In the genomic region with DNA sequence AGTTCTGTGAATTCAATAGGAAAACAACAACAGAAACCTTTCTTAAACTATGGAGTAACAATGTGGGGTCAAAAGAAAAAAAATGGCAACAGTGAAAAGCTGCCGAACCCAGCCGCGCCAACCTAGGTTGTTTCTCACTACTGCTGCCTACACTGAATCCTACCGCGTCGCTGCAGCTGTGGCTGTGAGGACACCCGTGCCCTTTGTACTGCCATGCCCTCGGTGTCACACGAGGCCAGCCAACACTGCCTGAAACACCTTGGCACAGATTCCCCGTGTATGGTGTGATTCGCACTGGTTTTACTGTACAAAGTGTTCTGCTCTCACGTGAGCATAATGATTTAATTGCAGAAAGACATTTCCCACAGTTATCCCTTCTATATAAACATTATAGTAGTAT, we compare ENCODE assay signal across 8 mouse cellular contexts. TPM values are rescaled to one million over a fixed set of nuclear protein-coding genes. Genes with fewer than 3 reads are reported as not detected.
DNase-seq lines count a peak whose midpoint lies in the region; ATAC-seq lines count a peak whose summit lies in the region.

No protein-coding gene starts in this region.

- H3K4me2 ChIP-seq in intestine, embryonic 15.5 days (replicated peaks) = peak overlapping the region; percentile 82
- peak overlapping the region; percentile 78 for H3K4me2 ChIP-seq in liver, embryonic 16.5 days (ENCODE audit: low read depth, low read length)
- peak overlapping the region; percentile 76 for H3K4me2 ChIP-seq in neural tube, embryonic 15.5 days

- intact Hi-C loops in left cerebral cortex, postnatal 4 days (cut with DNase I) = no loop called here

- WGBS in intestine, embryonic 15.5 days = 25% methylated on average over 12 of the region's 12 CpGs
- 16% methylated on average over 12 of the region's 12 CpGs for WGBS in liver, embryonic 16.5 days (ENCODE audit: insufficient replicate concordance)
- 11% methylated on average over 12 of the region's 12 CpGs for WGBS in neural tube, embryonic 15.5 days

- H3K27me3 ChIP-seq in intestine, embryonic 15.5 days (replicated peaks) = no peaks in the 10 kb centered on the region
- no peaks in the 10 kb centered on the region for H3K27me3 ChIP-seq in liver, embryonic 16.5 days (ENCODE audit: control insufficient read depth, insufficient read depth, low read depth, low read length)
- H3K27me3 ChIP-seq in neural tube, embryonic 15.5 days (replicated peaks) = no peaks in the 10 kb centered on the region

- no peak overlapping the region for H3K27ac ChIP-seq in intestine, embryonic 15.5 days
- H3K27ac ChIP-seq in liver, embryonic 16.5 days (ENCODE audit: low read length) = no peak overlapping the region
- H3K27ac ChIP-seq in neural tube, embryonic 15.5 days (replicated peaks) = 0 out of 2 replicates have a peak overlapping the region, but pooled peaks have one; percentile 45

- H3K4me3 ChIP-seq in intestine, embryonic 15.5 days (replicated peaks) = peak overlapping the region; percentile 77
- peak overlapping the region; percentile 86 for H3K4me3 ChIP-seq in liver, embryonic 16.5 days (ENCODE audit: low read depth, low read length)
- H3K4me3 ChIP-seq in neural tube, embryonic 15.5 days (replicated peaks) = peak overlapping the region; percentile 94

- H3K9ac ChIP-seq in intestine, embryonic 15.5 days = no peak overlapping the region
- H3K9ac ChIP-seq in liver, embryonic 16.5 days (ENCODE audit: low read depth, low read length) = no peak overlapping the region
- H3K9ac ChIP-seq in neural tube, embryonic 15.5 days (replicated peaks) = peak overlapping the region; percentile 96

- peak; percentile 44; the same call in 1 of the 2 replicates for ATAC-seq in intestine, embryonic 15.5 days
- ATAC-seq in liver, embryonic 16.5 days (ENCODE audit: low read depth) = peak; percentile 39
- no peak for ATAC-seq in neural tube, embryonic 15.5 days (ENCODE audit: low FRiP score)
- no peak for ATAC-seq in megakaryocyte-erythroid progenitor cell, adult 5-6 weeks (replicated peaks; ENCODE audit: low FRiP score, low TSS enrichment, poor library complexity, severe bottlenecking)

- DNase-seq in left cerebral cortex, postnatal 4 days = peak; percentile 21
- DNase-seq in left cerebral cortex, adult 8-10 months (ENCODE audit: low spot score in 2 of 2) = no peak
- peak; percentile 51 for DNase-seq in cerebellum, adult 9-11 months
- DNase-seq in gastrocnemius, postnatal 10 days = peak; percentile 22

- no peaks in the 10 kb centered on the region; the same call in 1 of the 2 replicates for H3K36me3 ChIP-seq in intestine, embryonic 15.5 days
- no peaks in the 10 kb centered on the region for H3K36me3 ChIP-seq in liver, embryonic 16.5 days (ENCODE audit: control insufficient read depth, insufficient read depth)
- peaks cover 34% of the 10 kb centered on the region for H3K36me3 ChIP-seq in neural tube, embryonic 15.5 days

- peaks cover 7% of the 10 kb centered on the region; the same call in 1 of the 2 replicates for H3K4me1 ChIP-seq in intestine, embryonic 15.5 days (replicated peaks)
- peaks cover 5% of the 10 kb centered on the region for H3K4me1 ChIP-seq in liver, embryonic 16.5 days (ENCODE audit: control insufficient read depth, low read depth, low read length)
- H3K4me1 ChIP-seq in neural tube, embryonic 15.5 days = peaks cover 25% of the 10 kb centered on the region

- no peaks in the 10 kb centered on the region for H3K9me3 ChIP-seq in intestine, embryonic 15.5 days
- no peaks in the 10 kb centered on the region for H3K9me3 ChIP-seq in liver, embryonic 16.5 days (replicated peaks; ENCODE audit: control insufficient read depth, low read length)
- H3K9me3 ChIP-seq in neural tube, embryonic 15.5 days (replicated peaks) = no peaks in the 10 kb centered on the region

RNA-seq across cellular contexts. Expression of gene Dlat, which starts 0.9 kb away (rescaled TPM):
- total RNA-seq in left cerebral cortex, postnatal 4 days (2021) = 10 to 100 TPM; 73.7 to 79.4 TPM
- 100 to 1,000 TPM; 110 to 123 (median 118) TPM for total RNA-seq in left cerebral cortex, adult 8-10 months (2022)
- total RNA-seq in gastrocnemius, postnatal 10 days (2021) = 100 to 1,000 TPM; 196 to 235 TPM
- 58.7 and 63.5 TPM in 2 replicates for polyA plus RNA-seq in intestine, embryonic 15.5 days (2015; fragmentation: Nextera tagmentation; extraction: Ambion mirVana)
- 21.6 and 22.5 TPM in 2 replicates for polyA plus RNA-seq in liver, embryonic 16.5 days (2015; fragmentation: Nextera tagmentation; extraction: Ambion mirVana)
- 58.6 and 61.7 TPM in 2 replicates for polyA plus RNA-seq in neural tube, embryonic 15.5 days (2015; fragmentation: Nextera tagmentation; extraction: Ambion mirVana)
- 41.0 and 51.5 TPM in 2 replicates for total RNA-seq in megakaryocyte-erythroid progenitor cell, adult 5-6 weeks (2014; fragmentation: Nextera tagmentation)
- total RNA-seq in megakaryocyte-erythroid progenitor cell, adult 5-6 weeks (2017) = 52.4 and 68.9 TPM in 2 replicates

RNA-seq across cellular contexts. Expression of gene Nkapd1, which starts 43.2 kb away (rescaled TPM):
- total RNA-seq in left cerebral cortex, postnatal 4 days (2021) = 10 to 100 TPM; 30.6 to 31.1 TPM
- 10 to 100 TPM; 19.5 to 20.4 (median 20.2) TPM for total RNA-seq in left cerebral cortex, adult 8-10 months (2022)
- total RNA-seq in gastrocnemius, postnatal 10 days (2021) = 10 to 100 TPM; 12.2 to 16.0 TPM
- 17.5 and 20.4 TPM in 2 replicates for polyA plus RNA-seq in intestine, embryonic 15.5 days (2015; fragmentation: Nextera tagmentation; extraction: Ambion mirVana)
- 5.8 and 5.9 TPM in 2 replicates for polyA plus RNA-seq in liver, embryonic 16.5 days (2015; fragmentation: Nextera tagmentation; extraction: Ambion mirVana)
- polyA plus RNA-seq in neural tube, embryonic 15.5 days (2015; fragmentation: Nextera tagmentation; extraction: Ambion mirVana) = 18.0 and 18.1 TPM in 2 replicates
- total RNA-seq in megakaryocyte-erythroid progenitor cell, adult 5-6 weeks (2014; fragmentation: Nextera tagmentation) = 21.6 and 27.6 TPM in 2 replicates
- total RNA-seq in megakaryocyte-erythroid progenitor cell, adult 5-6 weeks (2017) = 46.2 and 51.8 TPM in 2 replicates

RNA-seq across cellular contexts. Expression of gene Pih1d2, which starts 43.3 kb away (rescaled TPM):
- 1 to 10 TPM; 2.1 to 2.5 TPM for total RNA-seq in left cerebral cortex, postnatal 4 days (2021)
- total RNA-seq in left cerebral cortex, adult 8-10 months (2022) = 1 to 10 TPM; 2.3 to 4.4 (median 3.2) TPM
- total RNA-seq in gastrocnemius, postnatal 10 days (2021) = under 1 TPM; 0.27 to 0.42 TPM
- 2.1 and 2.9 TPM in 2 replicates for polyA plus RNA-seq in intestine, embryonic 15.5 days (2015; fragmentation: Nextera tagmentation; extraction: Ambion mirVana)
- polyA plus RNA-seq in liver, embryonic 16.5 days (2015; fragmentation: Nextera tagmentation; extraction: Ambion mirVana) = 0.55 and 0.90 TPM in 2 replicates
- 4.1 and 4.6 TPM in 2 replicates for polyA plus RNA-seq in neural tube, embryonic 15.5 days (2015; fragmentation: Nextera tagmentation; extraction: Ambion mirVana)
- 3.5 and 3.8 TPM in 2 replicates for total RNA-seq in megakaryocyte-erythroid progenitor cell, adult 5-6 weeks (2014; fragmentation: Nextera tagmentation)
- 10.4 TPM in 1 of 2 replicates, not detected in the other for total RNA-seq in megakaryocyte-erythroid progenitor cell, adult 5-6 weeks (2017)

RNA-seq across cellular contexts. Expression of gene Timm8b, which starts 56.7 kb away (rescaled TPM):
- total RNA-seq in left cerebral cortex, postnatal 4 days (2021) = 100 to 1,000 TPM; 157 to 174 TPM
- total RNA-seq in left cerebral cortex, adult 8-10 months (2022) = 100 to 1,000 TPM; 195 to 210 (median 203) TPM
- total RNA-seq in gastrocnemius, postnatal 10 days (2021) = 100 to 1,000 TPM; 140 to 148 TPM
- 314 TPM in 2 replicates for polyA plus RNA-seq in intestine, embryonic 15.5 days (2015; fragmentation: Nextera tagmentation; extraction: Ambion mirVana)
- 141 and 164 TPM in 2 replicates for polyA plus RNA-seq in liver, embryonic 16.5 days (2015; fragmentation: Nextera tagmentation; extraction: Ambion mirVana)
- 341 and 407 TPM in 2 replicates for polyA plus RNA-seq in neural tube, embryonic 15.5 days (2015; fragmentation: Nextera tagmentation; extraction: Ambion mirVana)
- total RNA-seq in megakaryocyte-erythroid progenitor cell, adult 5-6 weeks (2014; fragmentation: Nextera tagmentation) = 176 and 190 TPM in 2 replicates
- 253 and 291 TPM in 2 replicates for total RNA-seq in megakaryocyte-erythroid progenitor cell, adult 5-6 weeks (2017)

RNA-seq across cellular contexts. Expression of gene Sdhd, which starts 56.8 kb away (rescaled TPM):
- 100 to 1,000 TPM; 110 to 120 TPM for total RNA-seq in left cerebral cortex, postnatal 4 days (2021)
- total RNA-seq in left cerebral cortex, adult 8-10 months (2022) = 100 to 1,000 TPM; 102 to 113 (median 109) TPM
- total RNA-seq in gastrocnemius, postnatal 10 days (2021) = 100 to 1,000 TPM; 321 to 381 TPM
- polyA plus RNA-seq in intestine, embryonic 15.5 days (2015; fragmentation: Nextera tagmentation; extraction: Ambion mirVana) = 544 and 560 TPM in 2 replicates
- 308 and 319 TPM in 2 replicates for polyA plus RNA-seq in liver, embryonic 16.5 days (2015; fragmentation: Nextera tagmentation; extraction: Ambion mirVana)
- 298 and 311 TPM in 2 replicates for polyA plus RNA-seq in neural tube, embryonic 15.5 days (2015; fragmentation: Nextera tagmentation; extraction: Ambion mirVana)
- 254 and 275 TPM in 2 replicates for total RNA-seq in megakaryocyte-erythroid progenitor cell, adult 5-6 weeks (2014; fragmentation: Nextera tagmentation)
- 241 and 307 TPM in 2 replicates for total RNA-seq in megakaryocyte-erythroid progenitor cell, adult 5-6 weeks (2017)

Comparison
In these comparisons a context has a peak if more than half of its experiments do, and no peak if none do; other contexts are left out.
1. DNase-seq: peak in left cerebral cortex, postnatal 4 days (single experiment), cerebellum, adult 9-11 months (single experiment) and gastrocnemius, postnatal 10 days (single experiment); none in left cerebral cortex, adult 8-10 months (0 of 2).
2. ATAC-seq: peak in intestine, embryonic 15.5 days (single experiment) and liver, embryonic 16.5 days (single experiment); none in neural tube, embryonic 15.5 days (single experiment) and megakaryocyte-erythroid progenitor cell, adult 5-6 weeks (single experiment).
3. Peak in every context shown above with its lines, with median percentiles within 50 percentile points of each other: H3K4me2 ChIP-seq and H3K4me3 ChIP-seq.